Mouse (Mus musculus): ENCODE measurements around the gene Ubqln1. TPM values are rescaled to one million over a fixed set of nuclear protein-coding genes. Genes with fewer than 3 reads are reported as not detected.
A peak's percentile ranks its signal among the peaks of the same experiment; 100 is the strongest.

Ubqln1 gene
- polyA plus RNA-seq (2015; fragmentation: Nextera tagmentation; extraction: Ambion mirVana), result 98.8 and 108 TPM in 2 replicates

DNA sequence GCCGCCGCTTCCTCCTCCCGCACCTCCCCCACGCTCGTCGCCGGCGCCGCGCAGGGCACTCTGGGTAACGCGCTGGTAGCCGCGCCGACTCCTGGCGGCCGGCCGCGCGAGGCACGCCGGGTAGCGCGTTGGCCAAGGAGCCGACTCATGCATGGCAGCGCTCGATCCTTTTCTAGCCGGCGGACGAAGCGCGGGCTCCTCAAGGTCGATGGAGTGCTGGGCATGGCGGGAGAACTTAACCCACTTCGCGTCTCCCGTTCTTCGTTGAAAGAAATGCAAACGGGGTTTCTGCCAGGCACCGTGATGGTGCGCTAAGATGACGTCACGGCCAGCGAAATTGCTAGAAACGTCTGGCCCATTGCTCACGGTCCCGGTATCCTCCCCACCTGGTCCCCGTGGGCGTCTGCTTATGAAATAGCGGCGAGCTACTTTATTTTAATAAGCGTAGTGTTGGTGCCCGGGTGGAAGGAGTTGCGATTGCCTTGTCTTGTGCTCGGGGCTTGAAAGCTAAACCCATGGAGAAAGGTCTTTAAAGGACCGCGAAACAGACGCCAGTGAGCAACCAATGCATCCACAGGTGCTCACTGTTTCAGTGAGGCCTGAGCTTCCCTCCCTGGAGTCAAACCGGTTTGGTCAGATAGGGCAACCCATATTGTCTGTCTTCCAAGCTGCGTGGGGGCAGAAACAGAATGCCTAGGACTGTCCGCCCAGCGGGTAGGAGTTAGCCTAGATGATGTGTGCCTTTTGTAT, at the start of gene Ubqln1:
Gene Ubqln1, minus strand, starts transcription at position 62 of the 750 bp plus-strand sequence.
- peak within 1 kb of the TSS; percentile 88 for H3K27ac ChIP-seq
- peak; percentile 83 for ATAC-seq (ENCODE audit: insufficient number of reproducible peaks, low FRiP score, low TSS enrichment, low read depth)
- no peaks in the 10 kb centered on the region for H3K27me3 ChIP-seq
- no peaks in the 10 kb centered on the region for H3K36me3 ChIP-seq
- peak within 1 kb of the TSS; percentile 68 for H3K4me2 ChIP-seq
- H3K4me3 ChIP-seq, result peak within 1 kb of the TSS; percentile 66
- peak within 1 kb of the TSS; percentile 90 for H3K9ac ChIP-seq
- no peaks in the 10 kb centered on the region for H3K9me3 ChIP-seq
- peaks cover 18% of the 10 kb centered on the region for H3K4me1 ChIP-seq
- 3% methylated on average over 57 of the region's 62 CpGs for WGBS

DNA sequence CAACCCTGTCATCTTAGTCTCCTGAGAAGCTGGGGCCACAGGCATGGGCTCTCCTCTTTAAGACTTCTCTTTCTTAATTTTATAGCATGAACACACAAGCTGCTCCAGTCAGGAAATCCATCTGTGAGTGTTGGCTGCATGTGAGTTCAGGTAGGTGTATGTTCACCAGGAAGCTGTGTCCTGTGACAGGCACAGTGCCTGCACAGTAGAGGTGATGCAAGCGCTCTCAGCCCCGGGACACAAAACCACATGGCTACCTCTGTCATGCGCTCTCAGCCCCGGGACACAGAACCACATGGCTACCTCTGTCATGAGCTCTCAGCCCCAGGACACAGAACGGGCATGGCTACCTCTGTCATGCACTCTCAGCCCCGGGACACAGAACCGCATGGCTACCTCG, 48.1 kb upstream of the Ubqln1 start:
- Histone ChIP-seq H3K36me3 (peaks cover 14% of the 10 kb centered on the region; the same call in 1 of the 2 replicates), H3K27ac (no peak overlapping the region), H3K9ac (no peak overlapping the region), H3K27me3 (no peaks in the 10 kb centered on the region), H3K4me2 (no peak overlapping the region), H3K4me1 (no peaks in the 10 kb centered on the region), H3K4me3 (no peak overlapping the region), H3K9me3 (no peaks in the 10 kb centered on the region)
- no peak for ATAC-seq (ENCODE audit: insufficient number of reproducible peaks, low FRiP score, low TSS enrichment, low read depth)
- WGBS, result 75% methylated on average over 8 of the region's 8 CpGs

DNA sequence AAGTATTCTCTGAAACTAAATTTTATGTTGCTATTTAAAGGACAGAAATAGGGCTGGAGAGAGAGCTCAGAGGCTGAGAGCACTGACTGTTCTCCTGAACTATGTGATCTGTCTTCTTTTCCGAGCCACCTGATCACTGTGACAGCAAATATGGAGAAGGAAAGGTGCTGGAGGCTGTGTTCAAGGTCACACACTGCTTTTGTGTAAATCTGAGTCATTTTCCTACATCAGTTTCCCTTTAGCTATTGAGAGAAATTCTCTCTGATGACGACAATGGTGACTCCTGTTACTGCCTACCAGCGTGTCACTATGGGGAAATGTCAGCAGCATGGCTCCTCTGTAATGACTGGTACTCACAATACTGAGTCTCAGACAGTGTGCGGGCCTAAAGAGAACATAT, 46.2 kb upstream of the Ubqln1 start:
- H3K9ac ChIP-seq, result no peak overlapping the region

DNA sequence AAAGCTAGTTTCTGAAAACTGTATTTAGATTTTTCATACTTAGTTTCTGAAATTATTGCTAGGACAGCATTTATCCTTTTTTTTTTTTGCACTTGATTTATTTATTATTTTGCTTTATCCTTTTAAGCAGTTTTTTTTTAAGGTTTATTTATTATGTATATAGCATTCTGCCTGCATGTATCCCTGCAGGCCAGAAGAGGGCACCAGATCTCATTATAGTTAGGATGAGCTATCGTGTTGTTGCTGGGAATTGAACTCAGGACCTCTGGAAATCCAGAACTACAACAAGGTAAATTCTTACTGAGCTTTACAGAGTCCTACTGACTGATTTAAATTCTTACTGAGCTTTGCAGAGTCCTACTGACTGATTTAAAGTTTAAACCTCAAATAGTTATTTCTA, 37.8 kb upstream of the Ubqln1 start:
- ATAC-seq (ENCODE audit: insufficient number of reproducible peaks, low FRiP score, low TSS enrichment, low read depth), result no peak

More for the DNA sequence above, 46.2 kb upstream of the Ubqln1 start:
- Histone ChIP-seq H3K9me3 (no peaks in the 10 kb centered on the region), H3K4me3 (no peak overlapping the region), H3K27ac (no peak overlapping the region), H3K36me3 (peaks cover 18% of the 10 kb centered on the region; the same call in 1 of the 2 replicates), H3K4me2 (no peak overlapping the region), H3K4me1 (no peaks in the 10 kb centered on the region), H3K27me3 (no peaks in the 10 kb centered on the region)
- ATAC-seq (ENCODE audit: insufficient number of reproducible peaks, low FRiP score, low TSS enrichment, low read depth), result no peak
- 86% methylated on average over 4 of the region's 4 CpGs for WGBS

DNA sequence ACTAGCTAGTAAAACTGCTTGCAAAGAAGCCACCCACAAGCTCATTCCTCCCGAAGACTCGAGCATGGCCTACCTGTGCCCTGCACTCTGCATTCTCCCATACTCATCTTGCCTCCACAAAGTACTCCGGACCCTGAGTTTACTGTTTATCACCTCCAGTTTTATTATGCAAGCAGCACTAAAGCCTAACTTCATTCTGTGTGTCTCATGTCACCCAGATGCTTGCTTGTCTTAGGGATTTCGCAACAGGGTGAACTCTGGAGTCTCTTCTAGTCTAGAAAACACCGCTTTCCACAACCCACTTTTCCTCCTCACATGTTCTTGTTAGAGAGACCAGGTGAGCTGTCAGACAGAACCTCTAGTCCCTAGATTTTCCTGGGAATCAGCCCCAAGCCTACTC, 33.5 kb upstream of the Ubqln1 start:
- Histone ChIP-seq H3K36me3 (peaks cover 21% of the 10 kb centered on the region), H3K27ac (no peak overlapping the region), H3K4me1 (no peaks in the 10 kb centered on the region), H3K9me3 (no peaks in the 10 kb centered on the region), H3K4me3 (no peak overlapping the region), H3K9ac (no peak overlapping the region), H3K27me3 (no peaks in the 10 kb centered on the region), H3K4me2 (no peak overlapping the region)
- ATAC-seq (ENCODE audit: insufficient number of reproducible peaks, low FRiP score, low TSS enrichment, low read depth), result no peak
- 82% methylated on average over 5 of the region's 5 CpGs for WGBS

More for the DNA sequence above, 37.8 kb upstream of the Ubqln1 start:
- Histone ChIP-seq H3K4me2 (no peak overlapping the region), H3K9ac (no peak overlapping the region), H3K27me3 (no peaks in the 10 kb centered on the region), H3K9me3 (no peaks in the 10 kb centered on the region), H3K4me1 (no peaks in the 10 kb centered on the region), H3K36me3 (peaks cover 33% of the 10 kb centered on the region), H3K27ac (no peak overlapping the region), H3K4me3 (no peak overlapping the region)
- 82% methylated on average over 1 of the region's 1 CpGs for WGBS

DNA sequence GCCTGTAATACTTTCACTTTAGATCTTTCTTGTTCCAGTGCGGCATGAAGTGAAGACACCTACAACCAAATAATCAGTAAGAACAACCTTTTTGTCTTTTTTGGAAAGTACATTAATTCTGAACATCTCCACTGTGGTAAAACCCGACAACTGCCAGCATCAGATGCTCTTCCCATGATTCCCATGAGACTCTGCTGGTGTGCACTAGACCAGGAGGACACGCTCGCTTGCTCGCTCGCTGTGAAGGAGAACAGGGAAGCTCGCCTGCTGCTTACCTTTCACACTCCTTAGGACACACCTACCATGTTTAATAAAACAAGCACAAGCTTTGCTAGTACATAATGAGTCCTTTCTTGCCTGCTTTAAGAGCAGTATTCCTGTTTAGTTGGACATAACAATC, 21.1 kb upstream of the Ubqln1 start:
- Histone ChIP-seq H3K36me3 (peaks cover 8% of the 10 kb centered on the region), H3K27me3 (no peaks in the 10 kb centered on the region)

DNA sequence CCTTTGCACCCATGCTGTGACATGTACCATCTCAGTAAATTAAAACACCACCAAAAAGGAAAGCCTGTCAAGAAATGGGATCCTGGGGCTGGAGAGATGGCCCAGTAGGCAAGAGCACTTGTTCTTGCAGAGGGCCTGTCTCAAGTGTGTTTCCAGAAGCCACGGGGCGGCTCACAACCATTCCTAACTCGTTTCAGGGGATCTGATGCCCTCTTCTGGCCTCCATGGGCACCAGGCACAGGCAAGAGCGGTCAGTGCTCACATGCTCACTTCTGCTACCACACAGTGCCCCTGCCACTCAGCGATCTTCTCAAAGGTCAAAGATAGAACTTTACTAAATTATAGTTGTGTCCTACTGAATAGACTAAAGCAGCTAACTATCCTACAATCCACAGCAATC, 17.2 kb upstream of the Ubqln1 start:
- Histone ChIP-seq H3K27ac (no peak overlapping the region), H3K27me3 (no peaks in the 10 kb centered on the region), H3K9me3 (no peaks in the 10 kb centered on the region), H3K4me2 (no peak overlapping the region), H3K4me1 (no peaks in the 10 kb centered on the region), H3K4me3 (no peak overlapping the region), H3K36me3 (peaks cover 3% of the 10 kb centered on the region), H3K9ac (no peak overlapping the region)
- WGBS, result 52% methylated on average over 5 of the region's 5 CpGs
- ATAC-seq (ENCODE audit: insufficient number of reproducible peaks, low FRiP score, low TSS enrichment, low read depth), result no peak

More for the DNA sequence above, 21.1 kb upstream of the Ubqln1 start:
- H3K9me3 ChIP-seq, result no peaks in the 10 kb centered on the region
- H3K4me2 ChIP-seq, result no peak overlapping the region
- WGBS, result 89% methylated on average over 7 of the region's 7 CpGs
- H3K4me1 ChIP-seq, result no peaks in the 10 kb centered on the region
- no peak overlapping the region for H3K9ac ChIP-seq
- H3K27ac ChIP-seq, result no peak overlapping the region
- ATAC-seq (ENCODE audit: insufficient number of reproducible peaks, low FRiP score, low TSS enrichment, low read depth), result no peak
- no peak overlapping the region for H3K4me3 ChIP-seq

DNA sequence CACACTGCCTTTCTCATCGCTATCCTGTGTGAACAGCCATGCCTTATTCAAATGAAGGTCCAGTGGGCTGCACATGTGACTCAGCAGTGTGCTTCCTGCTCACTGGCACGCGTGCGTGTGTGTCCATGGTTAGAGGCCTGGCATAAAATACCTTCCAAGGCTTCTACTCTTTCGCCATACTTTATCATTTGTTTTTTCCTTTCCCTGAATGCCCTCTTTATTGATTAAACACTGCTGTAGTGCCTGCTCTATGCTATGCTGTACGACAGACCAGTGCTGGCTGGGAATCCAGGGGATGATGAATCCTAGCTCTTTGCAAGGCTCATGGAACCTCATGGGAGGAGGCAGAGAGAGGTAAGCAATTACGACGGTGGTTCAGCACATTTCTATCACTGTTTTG, 16.6 kb upstream of the Ubqln1 start:
- Histone ChIP-seq H3K4me3 (no peak overlapping the region), H3K27ac (no peak overlapping the region), H3K9me3 (no peaks in the 10 kb centered on the region), H3K27me3 (no peaks in the 10 kb centered on the region), H3K4me1 (no peaks in the 10 kb centered on the region), H3K9ac (no peak overlapping the region), H3K36me3 (no peaks in the 10 kb centered on the region; the same call in none of the 2 replicates), H3K4me2 (no peak overlapping the region)
- 92% methylated on average over 8 of the region's 8 CpGs for WGBS
- ATAC-seq (ENCODE audit: insufficient number of reproducible peaks, low FRiP score, low TSS enrichment, low read depth), result no peak

DNA sequence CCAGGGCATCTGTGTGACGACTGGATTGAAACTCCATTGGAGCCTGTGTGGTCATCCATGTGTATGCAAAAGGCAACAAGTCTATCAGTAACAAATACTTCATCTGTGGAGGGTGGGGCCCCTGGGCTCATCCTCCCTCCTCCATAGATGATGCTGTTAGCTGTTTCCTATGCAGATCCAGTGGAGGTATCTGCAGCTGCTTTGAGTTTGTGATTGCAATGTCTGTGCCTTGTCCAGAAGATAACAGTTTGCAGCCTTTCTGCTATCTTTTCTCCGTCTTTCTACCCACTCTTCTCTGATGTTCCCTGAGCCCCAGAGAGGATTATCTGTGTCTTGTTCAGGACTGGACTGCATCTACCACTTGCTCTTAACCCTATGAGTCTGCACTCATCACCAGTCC, 13.2 kb upstream of the Ubqln1 start:
- ATAC-seq (ENCODE audit: insufficient number of reproducible peaks, low FRiP score, low TSS enrichment, low read depth), result no peak
- H3K36me3 ChIP-seq, result no peaks in the 10 kb centered on the region
- no peak overlapping the region for H3K9ac ChIP-seq
- H3K4me1 ChIP-seq, result no peaks in the 10 kb centered on the region
- H3K27me3 ChIP-seq, result no peaks in the 10 kb centered on the region
- no peaks in the 10 kb centered on the region for H3K9me3 ChIP-seq
- no peak overlapping the region for H3K27ac ChIP-seq
- H3K4me2 ChIP-seq, result no peak overlapping the region
- no peak overlapping the region for H3K4me3 ChIP-seq
- 80% methylated on average over 2 of the region's 2 CpGs for WGBS

DNA sequence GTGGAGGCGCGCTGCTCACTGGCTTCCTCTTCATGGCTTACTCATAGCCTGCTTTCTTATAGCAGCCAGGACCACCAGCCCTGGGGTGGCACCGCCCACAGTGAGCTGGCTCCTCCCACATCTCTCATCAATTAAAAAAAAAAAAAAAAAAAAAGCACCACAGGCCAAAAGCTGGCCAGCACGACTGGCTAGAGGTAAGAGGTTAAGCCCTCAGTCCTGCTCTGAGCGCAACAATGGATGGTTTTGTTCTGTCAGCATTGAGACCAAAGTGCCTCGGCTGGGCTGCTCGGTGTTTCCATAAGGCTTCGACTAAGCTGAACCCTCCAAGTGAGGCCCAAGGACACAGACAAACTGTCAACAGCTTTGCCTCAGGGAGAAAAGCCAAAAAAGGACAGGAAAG, 10.2 kb upstream of the Ubqln1 start:
- H3K27ac ChIP-seq, result no peak overlapping the region
- H3K9ac ChIP-seq, result no peak overlapping the region
- no peaks in the 10 kb centered on the region for H3K36me3 ChIP-seq
- H3K4me1 ChIP-seq, result no peaks in the 10 kb centered on the region
- ATAC-seq (ENCODE audit: insufficient number of reproducible peaks, low FRiP score, low TSS enrichment, low read depth), result no peak
- H3K9me3 ChIP-seq, result no peaks in the 10 kb centered on the region
- H3K27me3 ChIP-seq, result no peaks in the 10 kb centered on the region
- H3K4me2 ChIP-seq, result no peak overlapping the region
- no peak overlapping the region for H3K4me3 ChIP-seq
- WGBS, result 74% methylated on average over 8 of the region's 8 CpGs

DNA sequence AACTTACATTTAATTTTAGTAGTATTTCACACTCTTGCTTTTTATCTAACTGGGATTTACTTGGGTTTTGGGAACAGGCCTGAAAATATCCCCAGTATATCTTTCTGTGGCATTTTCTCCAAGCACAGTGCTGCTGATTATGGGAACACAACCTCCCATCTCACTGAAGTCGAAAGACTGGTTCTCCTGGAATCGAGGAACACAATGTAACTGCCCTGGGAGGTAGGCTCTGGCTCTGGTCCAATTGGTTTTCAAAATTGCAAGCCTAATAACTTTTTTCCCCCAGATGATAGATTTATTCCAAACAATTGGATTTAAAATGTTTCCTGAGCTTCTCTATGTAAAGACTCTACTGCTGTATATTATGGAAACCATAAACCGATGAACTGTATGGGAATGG, 4.8 kb upstream of the Ubqln1 start:
- no peak overlapping the region for H3K4me3 ChIP-seq
- 69% methylated on average over 3 of the region's 3 CpGs for WGBS
- H3K27ac ChIP-seq, result no peak overlapping the region
- no peaks in the 10 kb centered on the region for H3K36me3 ChIP-seq
- ATAC-seq (ENCODE audit: insufficient number of reproducible peaks, low FRiP score, low TSS enrichment, low read depth), result no peak
- peaks cover 3% of the 10 kb centered on the region; the same call in 1 of the 2 replicates for H3K4me1 ChIP-seq
- H3K9me3 ChIP-seq, result no peaks in the 10 kb centered on the region
- H3K27me3 ChIP-seq, result no peaks in the 10 kb centered on the region
- H3K9ac ChIP-seq, result no peak overlapping the region
- no peak overlapping the region for H3K4me2 ChIP-seq

DNA sequence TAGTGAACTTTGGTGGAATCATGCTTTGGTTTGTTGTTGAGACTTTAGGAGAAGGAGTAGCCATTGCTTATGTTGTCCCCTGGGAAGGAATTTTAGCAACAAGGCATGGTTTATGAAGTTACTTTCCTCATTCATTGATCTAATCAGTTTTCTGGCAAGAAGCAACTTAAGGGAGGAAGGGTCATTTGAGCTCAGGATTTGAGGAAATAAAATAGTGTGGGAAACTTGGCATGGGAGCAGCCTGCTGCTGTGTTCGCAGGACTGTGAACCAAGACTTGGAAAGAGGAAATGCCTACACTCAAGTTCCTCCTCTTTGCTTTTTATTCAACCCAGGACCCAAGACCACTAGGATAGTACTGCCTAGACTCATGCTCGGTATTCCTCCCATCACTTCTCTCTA, 2.1 kb upstream of the Ubqln1 start:
- Histone ChIP-seq H3K4me2 (no peak overlapping the region), H3K9ac (no peak overlapping the region), H3K9me3 (no peaks in the 10 kb centered on the region), H3K27me3 (no peaks in the 10 kb centered on the region), H3K4me3 (no peak overlapping the region), H3K36me3 (no peaks in the 10 kb centered on the region), H3K27ac (no peak overlapping the region), H3K4me1 (peaks cover 18% of the 10 kb centered on the region)
- WGBS, result 86% methylated on average over 2 of the region's 2 CpGs
- no peak for ATAC-seq (ENCODE audit: insufficient number of reproducible peaks, low FRiP score, low TSS enrichment, low read depth)
